Mouse (Mus musculus): ENCODE data around the gene Zdhhc16. TPM values are rescaled to one million over a fixed set of nuclear protein-coding genes. Genes with fewer than 3 reads are reported as not detected.

Zdhhc16 gene
- polyA plus RNA-seq (2015; fragmentation: Nextera tagmentation; extraction: Ambion mirVana) = 85.7 and 91.7 TPM in 2 replicates

DNA sequence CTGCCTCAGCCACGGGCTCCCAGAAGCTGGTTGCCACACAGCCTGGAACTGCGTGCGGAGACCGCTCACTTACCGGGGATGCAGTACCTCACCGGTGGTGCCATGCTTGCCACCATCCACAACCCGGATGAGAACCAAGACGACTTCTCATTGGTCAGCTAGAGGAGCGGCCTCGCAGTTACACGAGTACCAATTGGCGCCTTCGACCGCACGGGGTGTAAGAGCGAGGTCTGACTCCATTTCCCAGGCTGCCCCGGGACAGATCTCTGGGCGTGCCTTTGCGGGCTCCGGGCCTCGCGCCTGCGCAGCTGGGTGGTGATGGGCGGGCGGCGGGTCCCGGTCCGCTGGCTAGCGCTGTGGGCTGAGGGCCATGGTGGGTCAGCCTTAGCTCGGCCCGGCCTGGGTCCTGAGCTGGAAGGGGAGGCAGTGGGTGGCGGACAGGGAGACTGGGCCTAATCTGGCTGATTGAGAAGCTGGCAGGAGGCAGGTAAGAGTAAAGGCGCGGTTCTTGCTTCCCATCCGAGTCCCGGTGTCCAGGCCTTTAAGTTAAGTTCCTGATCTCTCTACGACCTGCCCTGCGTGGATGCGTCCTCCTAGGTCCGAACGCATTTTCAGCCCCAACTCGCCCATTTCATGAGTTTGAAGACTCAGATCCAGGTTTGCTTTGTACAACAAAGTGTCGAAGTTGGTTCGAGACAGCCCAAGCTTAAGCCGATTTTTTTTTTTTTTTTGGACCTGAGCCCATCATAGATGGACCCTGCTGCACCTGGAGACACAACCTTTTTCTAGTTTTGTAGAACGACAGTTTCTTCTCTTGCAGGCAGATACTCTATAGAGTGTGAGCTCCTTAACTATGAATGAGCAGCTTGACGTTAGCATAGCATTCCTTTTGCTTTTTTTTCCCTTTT, at the start of gene Zdhhc16, which contains the start of gene Exosc1:
Gene Zdhhc16, plus strand, starts transcription at position 302 of the 908 bp plus-strand sequence.
Gene Exosc1, minus strand, starts transcription at position 245 of the 908 bp plus-strand sequence.
- H3K27me3 ChIP-seq = no peaks in the 10 kb centered on the region
- no peaks in the 10 kb centered on the region for H3K9me3 ChIP-seq
- peak; percentile 99 for ATAC-seq (ENCODE audit: insufficient number of reproducible peaks, low FRiP score, low TSS enrichment, low read depth)
- peak within 1 kb of the TSS; percentile 72 for H3K4me2 ChIP-seq
- peak within 1 kb of the TSS; percentile 73 for H3K9ac ChIP-seq
- under 1% methylated on average over 47 of the region's 47 CpGs for WGBS
- peaks cover 17% of the 10 kb centered on the region for H3K4me1 ChIP-seq
- peaks cover 25% of the 10 kb centered on the region for H3K36me3 ChIP-seq
- peak within 1 kb of the TSS; percentile 67; the same call in 1 of the 2 replicates for H3K27ac ChIP-seq
- H3K4me3 ChIP-seq = peak within 1 kb of the TSS; percentile 67

DNA sequence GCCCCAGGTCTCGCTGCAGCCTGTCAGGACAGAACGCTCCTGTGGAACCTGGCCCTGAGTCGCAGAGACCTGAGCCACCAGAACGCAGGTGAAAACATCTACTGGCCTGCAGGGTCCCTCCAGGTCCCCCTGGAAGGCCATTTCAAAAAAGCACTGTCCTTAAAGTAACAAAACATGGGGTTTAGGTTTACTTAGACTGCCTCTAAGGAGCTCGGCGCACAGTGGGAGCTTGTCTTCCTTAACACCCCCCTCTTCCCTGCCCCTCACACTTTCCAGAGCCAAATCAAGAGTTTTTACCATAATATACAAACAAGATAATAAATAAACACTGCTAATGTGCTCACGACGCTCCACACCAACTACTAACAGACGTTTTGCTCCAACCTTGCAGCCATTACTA, 49.4 kb upstream of the Zdhhc16 start:
- 90% methylated on average over 9 of the region's 9 CpGs for WGBS
- ATAC-seq (ENCODE audit: insufficient number of reproducible peaks, low FRiP score, low TSS enrichment, low read depth) = no peak

GRCm38 (mm10) chr19:41888191-41888590, 45.1 kb upstream of the Zdhhc16 start:
- no peak for ATAC-seq (ENCODE audit: insufficient number of reproducible peaks, low FRiP score, low TSS enrichment, low read depth)
- no peak overlapping the region for H3K9ac ChIP-seq
- no peaks in the 10 kb centered on the region for H3K9me3 ChIP-seq
- no peaks in the 10 kb centered on the region for H3K27me3 ChIP-seq
- H3K36me3 ChIP-seq = peaks cover 81% of the 10 kb centered on the region
- H3K27ac ChIP-seq = no peak overlapping the region
- H3K4me3 ChIP-seq = no peak overlapping the region
- H3K4me1 ChIP-seq = no peaks in the 10 kb centered on the region
- H3K4me2 ChIP-seq = no peak overlapping the region

More for the DNA sequence above, 49.4 kb upstream of the Zdhhc16 start:
- Histone ChIP-seq H3K27ac (no peak overlapping the region), H3K4me1 (no peaks in the 10 kb centered on the region), H3K4me3 (no peak overlapping the region), H3K27me3 (no peaks in the 10 kb centered on the region), H3K4me2 (no peak overlapping the region), H3K36me3 (peaks cover 83% of the 10 kb centered on the region), H3K9me3 (no peaks in the 10 kb centered on the region), H3K9ac (no peak overlapping the region)

GRCm38 (mm10) chr19:41894959-41895358, 38.3 kb upstream of the Zdhhc16 start:
- H3K36me3 ChIP-seq = peaks cover 18% of the 10 kb centered on the region
- H3K27me3 ChIP-seq = no peaks in the 10 kb centered on the region
- peaks cover 16% of the 10 kb centered on the region for H3K4me1 ChIP-seq
- WGBS = 37% methylated on average over 7 of the region's 7 CpGs
- ATAC-seq (ENCODE audit: insufficient number of reproducible peaks, low FRiP score, low TSS enrichment, low read depth) = no peak
- peak overlapping the region; percentile 87 for H3K4me2 ChIP-seq
- H3K9ac ChIP-seq = no peak overlapping the region
- H3K4me3 ChIP-seq = peak overlapping the region; percentile 73
- no peaks in the 10 kb centered on the region for H3K9me3 ChIP-seq
- H3K27ac ChIP-seq = no peak overlapping the region

- no peak within 1 kb of the TSS for H3K27ac ChIP-seq
- H3K9ac ChIP-seq = peak within 1 kb of the TSS; percentile 44
- under 1% methylated on average over 46 of the region's 46 CpGs for WGBS
- H3K4me1 ChIP-seq = peaks cover 16% of the 10 kb centered on the region
- peak within 1 kb of the TSS; percentile 73 for H3K4me3 ChIP-seq
- H3K4me2 ChIP-seq = peak within 1 kb of the TSS; percentile 87
- H3K36me3 ChIP-seq = peaks cover 11% of the 10 kb centered on the region; the same call in 1 of the 2 replicates
- no peaks in the 10 kb centered on the region for H3K27me3 ChIP-seq
- peak; percentile 85 for ATAC-seq (ENCODE audit: insufficient number of reproducible peaks, low FRiP score, low TSS enrichment, low read depth)
- no peaks in the 10 kb centered on the region for H3K9me3 ChIP-seq
Measured at GRCm38 (mm10) chr19:41895460-41896318, 37.6 kb upstream of the Zdhhc16 start, which contains the start of gene Rrp12. TSS of gene Rrp12 (minus strand) at chr19:41896173.

DNA sequence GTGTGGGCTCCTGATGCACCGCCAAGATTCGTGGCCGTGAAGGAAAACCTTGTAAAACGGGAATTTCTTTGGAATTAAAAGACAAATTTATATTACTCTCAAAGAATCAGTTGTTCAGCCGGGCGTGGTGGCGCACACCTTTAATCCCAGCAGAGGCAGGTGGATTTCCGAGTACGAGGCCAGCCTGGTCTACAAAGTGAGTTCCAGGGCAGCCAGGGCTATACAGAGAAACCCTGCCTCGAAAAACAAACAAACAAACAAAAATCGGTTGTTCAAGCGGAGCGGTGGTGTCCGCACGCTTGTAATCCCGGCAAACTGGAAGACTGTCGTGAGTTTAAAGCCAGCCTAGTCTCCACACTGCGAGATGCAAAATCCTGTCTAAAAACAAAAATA, 37.0 kb upstream of the Zdhhc16 start:
- Histone ChIP-seq H3K27me3 (no peaks in the 10 kb centered on the region), H3K9me3 (no peaks in the 10 kb centered on the region), H3K36me3 (peaks cover 5% of the 10 kb centered on the region; the same call in 1 of the 2 replicates), H3K9ac (peak overlapping the region; percentile 44; the same call in 1 of the 2 replicates), H3K4me3 (peak overlapping the region; percentile 73), H3K4me2 (peak overlapping the region; percentile 87), H3K27ac (no peak overlapping the region), H3K4me1 (peaks cover 16% of the 10 kb centered on the region)
- no peak for ATAC-seq (ENCODE audit: insufficient number of reproducible peaks, low FRiP score, low TSS enrichment, low read depth)
- 15% methylated on average over 18 of the region's 18 CpGs for WGBS

- Histone ChIP-seq H3K9me3 (no peaks in the 10 kb centered on the region), H3K27ac (no peak overlapping the region), H3K4me3 (no peak overlapping the region), H3K36me3 (no peaks in the 10 kb centered on the region), H3K27me3 (no peaks in the 10 kb centered on the region), H3K4me1 (peaks cover 20% of the 10 kb centered on the region), H3K4me2 (no peak overlapping the region), H3K9ac (no peak overlapping the region)
- no peak for ATAC-seq (ENCODE audit: insufficient number of reproducible peaks, low FRiP score, low TSS enrichment, low read depth)
- WGBS = 48% methylated on average over 4 of the region's 4 CpGs
Measured at GRCm38 (mm10) chr19:41898860-41899259, 34.4 kb upstream of the Zdhhc16 start.

DNA sequence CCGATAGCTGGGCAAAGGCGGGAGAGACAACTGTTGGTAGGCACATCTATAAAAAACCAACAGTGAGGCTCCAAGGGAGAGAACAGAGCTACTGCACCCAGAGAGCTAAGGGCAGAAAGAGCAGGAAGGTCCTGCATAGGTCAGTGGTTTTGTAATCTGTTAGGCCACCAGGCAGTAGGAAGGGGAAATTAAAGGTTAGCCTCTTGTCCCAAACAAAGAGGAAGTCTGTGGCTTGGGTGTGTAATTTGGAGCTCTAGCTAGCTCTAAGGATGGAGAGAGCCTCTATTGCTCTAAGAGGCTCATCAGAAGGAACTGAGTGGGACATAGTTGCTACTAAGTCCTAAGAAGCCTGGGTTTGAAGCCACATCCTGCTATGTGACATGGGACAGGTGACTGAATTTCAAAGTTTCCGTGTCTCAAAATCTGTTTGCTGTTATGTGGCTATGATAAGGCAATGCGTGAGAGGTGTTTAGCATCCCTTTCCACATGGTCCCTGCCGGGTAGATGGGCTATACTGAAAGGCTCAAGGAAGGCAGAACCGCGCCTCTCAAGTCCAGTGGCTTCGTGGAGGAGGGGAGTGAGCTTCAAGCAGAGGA, 32.7 kb upstream of the Zdhhc16 start:
- H3K4me2 ChIP-seq = no peak overlapping the region
- WGBS = 85% methylated on average over 8 of the region's 8 CpGs
- H3K4me3 ChIP-seq = no peak overlapping the region

GRCm38 (mm10) chr19:41901696-41902095, 31.6 kb upstream of the Zdhhc16 start:
- no peak overlapping the region for H3K4me3 ChIP-seq
- no peak overlapping the region for H3K27ac ChIP-seq
- no peaks in the 10 kb centered on the region for H3K27me3 ChIP-seq
- WGBS = 42% methylated on average over 2 of the region's 2 CpGs
- H3K4me2 ChIP-seq = no peak overlapping the region
- H3K9ac ChIP-seq = no peak overlapping the region
- ATAC-seq (ENCODE audit: insufficient number of reproducible peaks, low FRiP score, low TSS enrichment, low read depth) = no peak
- H3K4me1 ChIP-seq = peaks cover 4% of the 10 kb centered on the region; the same call in 1 of the 2 replicates
- H3K9me3 ChIP-seq = no peaks in the 10 kb centered on the region
- no peaks in the 10 kb centered on the region for H3K36me3 ChIP-seq

More for the DNA sequence above, 32.7 kb upstream of the Zdhhc16 start:
- H3K9ac ChIP-seq = no peak overlapping the region
- ATAC-seq (ENCODE audit: insufficient number of reproducible peaks, low FRiP score, low TSS enrichment, low read depth) = no peak
- H3K4me1 ChIP-seq = peaks cover 9% of the 10 kb centered on the region
- H3K27me3 ChIP-seq = no peaks in the 10 kb centered on the region
- H3K36me3 ChIP-seq = no peaks in the 10 kb centered on the region
- H3K9me3 ChIP-seq = no peaks in the 10 kb centered on the region
- H3K27ac ChIP-seq = no peak overlapping the region

DNA sequence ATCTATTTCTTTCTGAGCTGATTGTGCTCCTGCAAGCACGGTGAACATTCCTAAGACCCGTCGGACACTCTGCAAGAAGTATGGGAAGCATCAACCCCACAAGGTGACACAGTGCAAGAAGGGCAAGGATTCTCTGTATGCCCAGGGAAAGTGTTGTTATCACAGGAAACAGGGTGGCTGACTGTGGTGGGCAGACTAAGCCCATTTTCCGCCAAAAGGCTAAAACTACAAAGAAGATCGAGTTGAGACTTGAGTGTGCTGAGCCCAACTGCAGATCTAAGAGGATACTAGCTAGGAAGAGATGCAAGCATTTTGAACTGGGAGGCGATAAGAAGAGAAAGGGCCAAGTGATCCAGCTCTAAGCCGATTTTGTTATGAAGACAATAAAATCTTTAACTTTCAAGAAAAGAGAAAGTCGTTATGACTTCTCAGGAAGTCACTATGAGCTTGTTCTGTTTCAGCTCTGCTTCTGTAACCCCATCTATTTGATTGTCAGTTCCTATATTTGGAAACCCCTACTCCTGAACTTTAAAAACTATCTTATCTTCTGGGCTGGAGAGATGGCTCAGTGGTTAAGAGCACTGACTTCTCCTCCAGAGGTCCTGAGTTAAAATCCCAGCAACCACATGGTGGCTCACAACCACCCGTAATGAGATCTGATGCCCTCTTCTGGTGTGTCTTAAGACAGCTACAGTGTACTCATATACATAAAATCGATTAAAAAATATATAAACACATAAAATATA, 30.3 kb upstream of the Zdhhc16 start:
- Histone ChIP-seq H3K4me2 (no peak overlapping the region), H3K4me1 (peaks cover 4% of the 10 kb centered on the region; the same call in 1 of the 2 replicates), H3K27me3 (no peaks in the 10 kb centered on the region), H3K9me3 (no peaks in the 10 kb centered on the region), H3K36me3 (no peaks in the 10 kb centered on the region), H3K27ac (no peak overlapping the region), H3K9ac (no peak overlapping the region), H3K4me3 (no peak overlapping the region)
- WGBS = 85% methylated on average over 10 of the region's 10 CpGs
- ATAC-seq (ENCODE audit: insufficient number of reproducible peaks, low FRiP score, low TSS enrichment, low read depth) = no peak

- Histone ChIP-seq H3K4me1 (peaks cover 4% of the 10 kb centered on the region; the same call in 1 of the 2 replicates), H3K4me3 (no peak overlapping the region), H3K4me2 (no peak overlapping the region), H3K27me3 (no peaks in the 10 kb centered on the region), H3K9ac (no peak overlapping the region), H3K9me3 (no peaks in the 10 kb centered on the region), H3K27ac (no peak overlapping the region), H3K36me3 (no peaks in the 10 kb centered on the region)
- 83% methylated on average over 2 of the region's 2 CpGs for WGBS
- ATAC-seq (ENCODE audit: insufficient number of reproducible peaks, low FRiP score, low TSS enrichment, low read depth) = no peak
Measured at GRCm38 (mm10) chr19:41905246-41905645, 28.0 kb upstream of the Zdhhc16 start.

Data from limb, embryonic 15.5 days (tissue).